Mouse (Mus musculus): Measurements from ENCODE around the gene Gpr15.

GRCm38 (mm10) chr16:58676633-58677032 is 42.2 kb downstream of the Gpr15 start:
- TF ChIP-seq CTCF (IDR thresholded peaks at IDR 0.05; ENCODE audit: low read depth) (no peak), EP300 (IDR thresholded peaks at IDR 0.05; ENCODE audit: low read depth) (peak; percentile 68; the same call in 1 of the 2 replicates)

All from liver, postnatal 0 days (tissue).